Mouse (Mus musculus) liver, adult 2 months (tissue): ENCODE measurements around the gene Gm45233. TPM values are rescaled to one million over a fixed set of nuclear protein-coding genes. Genes with fewer than 3 reads are reported as not detected.
"Not testable (repeated sequence)": the region's sequence is repeated elsewhere in the genome, so short reads cannot be mapped to it uniquely, and the experiment has no call there.

Experiments used
- DNase-seq: peaks from one replicate; pipeline ENCODE4 v3.0.0-alpha.2; 2011; ENCODE audit warnings: low read depth, low spot score; ENCODE audit errors: extremely low read depth
- H3K27ac ChIP-seq: fragments of 200-500 bp; replicated peaks from 2 replicates; pipeline ENCODE4 v1.5.1; 2012; ENCODE audit warnings: low read depth, mild to moderate bottlenecking, control low read depth, inconsistent platforms, low read length; ENCODE audit not compliant: insufficient read depth
- H3K27me3 ChIP-seq: fragments of 200-500 bp; 2 replicates; pipeline ENCODE4 v1.6.1; 2012; ENCODE audit warnings: mild to moderate bottlenecking, moderate library complexity, low read length, inconsistent platforms; ENCODE audit not compliant: control insufficient read depth, insufficient read depth
- H3K36me3 ChIP-seq: fragments of 200-500 bp; 2 replicates; pipeline ENCODE4 v1.6.1; 2012; ENCODE audit warnings: low read length, inconsistent platforms; ENCODE audit not compliant: control insufficient read depth, insufficient read depth
- H3K4me1 ChIP-seq: fragments of 200-500 bp; 2 replicates; pipeline ENCODE4 v1.6.1; 2011; ENCODE audit warnings: low read length; ENCODE audit not compliant: control insufficient read depth, insufficient read depth
- H3K4me3 ChIP-seq: fragments of 200-500 bp; 2 replicates; pipeline ENCODE4 v1.5.1; 2011; ENCODE audit warnings: low read depth, mild to moderate bottlenecking, control low read depth, low read length, moderate library complexity; ENCODE audit not compliant: insufficient read depth
- H3K79me2 ChIP-seq: fragments of 200-500 bp; 2 replicates; pipeline ENCODE4 v1.6.1; 2012; ENCODE audit warnings: inconsistent platforms, mild to moderate bottlenecking, low read length, moderate library complexity; ENCODE audit not compliant: control insufficient read depth, insufficient read depth
- H3K9ac ChIP-seq: fragments of 200-500 bp; 2 replicates; pipeline ENCODE4 v1.6.1; 2012; ENCODE audit warnings: low read depth, mild to moderate bottlenecking, control low read depth, inconsistent platforms, low read length
- CTCF ChIP-seq: fragments of 200-500 bp; IDR thresholded peaks from 2 replicates; pipeline ENCODE4 v1.5.1; 2011; ENCODE audit warnings: low read depth, low read length, control low read depth
- POLR2A ChIP-seq: fragments of 200-500 bp; IDR thresholded peaks from 2 replicates; pipeline ENCODE4 v1.6.1; 2011; ENCODE audit warnings: low read length, control low read depth; ENCODE audit not compliant: insufficient read depth; ENCODE audit errors: extremely low read depth
- WGBS: fragments of 180-500 bp; shearing (Covaris S2); methylation state at CpG from one replicate; pipeline ENCODE4 v1.1.7; 2018; 5-methylcytosine and 5-hydroxymethylcytosine counted together
- polyA plus RNA-seq: library from polyadenylated mRNA; depleted of rRNA; stranded (reverse); fragments of >200 nt; gene quantifications from 2 replicates; pipeline ENCODE4 v1.2.3, GENCODE M21; 2012; rRNA removed
- total RNA-seq: library from RNA; depleted of rRNA; stranded (reverse); fragments of >200 nt; gene quantifications from 2 replicates; pipeline ENCODE4 v1.2.3, GENCODE M21; 2014; rRNA removed

Gm45233 gene
- total RNA-seq (not detected in 2 replicates), polyA plus RNA-seq (0.28 TPM in 1 of 2 replicates, not detected in the other)

GRCm38 (mm10) chr7:43443917-43444293, at the start of gene Gm45233, which contains the start of gene Etfb:
Gm45233 (plus strand) TSS chr7:43444128.
Etfb (plus strand) TSS chr7:43444083.
- TF ChIP-seq POLR2A = peak; percentile 97
- no peak for TF ChIP-seq CTCF
- Histone ChIP-seq H3K79me2 (peaks cover 25% of the 10 kb centered on the region; the same call in 1 of the 2 replicates), H3K4me3 (peak within 1 kb of the TSS; percentile 58), H3K36me3 (no peaks in the 10 kb centered on the region; the same call in 1 of the 2 replicates), H3K27me3 (no peaks in the 10 kb centered on the region), H3K27ac (peak within 1 kb of the TSS; percentile 97), H3K4me1 (peaks cover 29% of the 10 kb centered on the region), H3K9ac (peak within 1 kb of the TSS; percentile 76)
- under 1% methylated on average over 27 of the region's 27 CpGs for WGBS
- peak; percentile 94 for DNase-seq

- no peaks in the 10 kb centered on the region for H3K79me2 ChIP-seq
- TF ChIP-seq POLR2A (no peak), CTCF (no peak)
- H3K9ac ChIP-seq = no peak overlapping the region
- no peaks in the 10 kb centered on the region for H3K36me3 ChIP-seq
- H3K4me3 ChIP-seq = no peak overlapping the region
- WGBS = 93% methylated on average over 2 of the region's 2 CpGs
- DNase-seq = no peak
- H3K27ac ChIP-seq = no peak overlapping the region
- H3K4me1 ChIP-seq = no peaks in the 10 kb centered on the region
- no peaks in the 10 kb centered on the region for H3K27me3 ChIP-seq
Measured at GRCm38 (mm10) chr7:43399501-43399900, 44.4 kb upstream of the Gm45233 start.

GRCm38 (mm10) chr7:43402718-43403117, 41.2 kb upstream of the Gm45233 start:
- TF ChIP-seq POLR2A (no peak), CTCF (no peak)
- Histone ChIP-seq H3K27me3 (peaks cover 2% of the 10 kb centered on the region; the same call in 1 of the 2 replicates), H3K27ac (no peak overlapping the region), H3K36me3 (no peaks in the 10 kb centered on the region), H3K79me2 (no peaks in the 10 kb centered on the region), H3K4me1 (no peaks in the 10 kb centered on the region), H3K9ac (no peak overlapping the region), H3K4me3 (no peak overlapping the region)
- DNase-seq = no peak
- WGBS = 33% methylated on average over 2 of the region's 2 CpGs

DNA sequence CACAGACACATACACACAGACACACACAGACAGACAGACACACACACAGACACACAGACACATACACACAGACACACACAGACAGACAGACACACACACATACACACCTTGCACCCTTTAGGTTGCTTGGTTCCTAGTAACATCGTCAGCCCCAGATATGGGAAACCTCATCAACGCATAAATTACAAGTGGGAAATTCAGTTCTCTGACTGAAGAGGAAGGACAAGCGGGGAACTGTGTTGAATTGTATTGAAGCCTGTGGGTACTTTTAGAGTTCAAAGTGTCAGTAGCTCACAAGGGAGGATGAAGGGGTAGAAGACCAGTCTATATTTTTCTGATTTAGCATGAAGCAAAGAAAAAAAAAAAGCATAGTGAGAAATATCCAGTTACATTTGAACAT, 36.4 kb upstream of the Gm45233 start:
- TF ChIP-seq CTCF = no peak
- no peak for TF ChIP-seq POLR2A
- Histone ChIP-seq H3K36me3 (no peaks in the 10 kb centered on the region), H3K4me3 (no peak overlapping the region), H3K27ac (no peak overlapping the region), H3K79me2 (no peaks in the 10 kb centered on the region), H3K27me3 (peaks cover 2% of the 10 kb centered on the region; the same call in 1 of the 2 replicates), H3K4me1 (no peaks in the 10 kb centered on the region), H3K9ac (no peak overlapping the region)
- WGBS = 73% methylated on average over 3 of the region's 3 CpGs
- DNase-seq = no peak

- 70% methylated on average over 4 of the region's 4 CpGs for WGBS
- no peak within 1 kb of the TSS for H3K9ac ChIP-seq
- DNase-seq = no peak
- H3K36me3 ChIP-seq = no peaks in the 10 kb centered on the region
- H3K79me2 ChIP-seq = no peaks in the 10 kb centered on the region
- no peak for TF ChIP-seq POLR2A
- no peak for TF ChIP-seq CTCF
- H3K4me1 ChIP-seq = no peaks in the 10 kb centered on the region
- H3K27ac ChIP-seq = no peak within 1 kb of the TSS
- peaks cover 2% of the 10 kb centered on the region; the same call in 1 of the 2 replicates for H3K27me3 ChIP-seq
- H3K4me3 ChIP-seq = no peak within 1 kb of the TSS
Measured at GRCm38 (mm10) chr7:43408131-43408553, 35.8 kb upstream of the Gm45233 start, which contains the start of gene Siglecg. Siglecg (plus strand) TSS chr7:43408204.

GRCm38 (mm10) chr7:43409084-43409483, 34.8 kb upstream of the Gm45233 start:
- TF ChIP-seq CTCF (no peak), POLR2A (no peak)
- H3K4me3 ChIP-seq = no peak overlapping the region
- peaks cover 2% of the 10 kb centered on the region; the same call in 1 of the 2 replicates for H3K27me3 ChIP-seq
- H3K4me1 ChIP-seq = no peaks in the 10 kb centered on the region
- no peaks in the 10 kb centered on the region for H3K36me3 ChIP-seq
- 68% methylated on average over 3 of the region's 3 CpGs for WGBS
- H3K79me2 ChIP-seq = no peaks in the 10 kb centered on the region
- no peak overlapping the region for H3K9ac ChIP-seq
- H3K27ac ChIP-seq = no peak overlapping the region
- DNase-seq = no peak

- H3K4me1 ChIP-seq, H3K79me2 ChIP-seq, DNase-seq, H3K36me3 ChIP-seq, H3K4me3 ChIP-seq, H3K27me3 ChIP-seq, H3K27ac ChIP-seq, H3K9ac ChIP-seq: not testable (repeated sequence)
- 55% methylated on average over 4 of the region's 4 CpGs for WGBS
Measured at GRCm38 (mm10) chr7:43411724-43412123, 32.2 kb upstream of the Gm45233 start.
